Mouse (Mus musculus): ENCODE data around the gene Rhpn2.

The Rhpn2 gene

GRCm38 (mm10) chr7:35388694-35389093 lies 54.7 kb downstream of the Rhpn2 start:
- no peak for DNase-seq (ENCODE audit: low read depth)

DNA sequence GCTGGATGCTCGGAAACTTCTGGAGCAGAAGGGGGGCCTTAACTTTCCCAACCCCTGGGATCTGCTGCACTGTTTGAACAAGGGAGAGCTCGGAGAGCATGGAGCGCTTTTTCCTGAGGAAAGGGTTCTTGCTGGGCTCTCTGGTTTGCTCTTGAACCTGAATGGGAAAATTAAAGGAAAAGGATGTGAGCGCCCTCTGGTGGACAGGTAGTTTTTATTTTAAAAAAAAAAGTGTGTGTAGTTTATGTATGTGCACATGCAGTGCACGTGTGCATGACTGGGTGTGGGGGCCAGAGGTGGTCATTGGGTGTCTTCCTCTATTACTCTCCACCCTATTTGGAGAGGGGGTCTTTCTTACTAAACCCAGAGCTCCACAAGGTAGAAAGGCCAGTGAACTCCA lies 59.0 kb downstream of the Rhpn2 start:
- DNase-seq (ENCODE audit: low read depth), result peak; percentile 57

DNA sequence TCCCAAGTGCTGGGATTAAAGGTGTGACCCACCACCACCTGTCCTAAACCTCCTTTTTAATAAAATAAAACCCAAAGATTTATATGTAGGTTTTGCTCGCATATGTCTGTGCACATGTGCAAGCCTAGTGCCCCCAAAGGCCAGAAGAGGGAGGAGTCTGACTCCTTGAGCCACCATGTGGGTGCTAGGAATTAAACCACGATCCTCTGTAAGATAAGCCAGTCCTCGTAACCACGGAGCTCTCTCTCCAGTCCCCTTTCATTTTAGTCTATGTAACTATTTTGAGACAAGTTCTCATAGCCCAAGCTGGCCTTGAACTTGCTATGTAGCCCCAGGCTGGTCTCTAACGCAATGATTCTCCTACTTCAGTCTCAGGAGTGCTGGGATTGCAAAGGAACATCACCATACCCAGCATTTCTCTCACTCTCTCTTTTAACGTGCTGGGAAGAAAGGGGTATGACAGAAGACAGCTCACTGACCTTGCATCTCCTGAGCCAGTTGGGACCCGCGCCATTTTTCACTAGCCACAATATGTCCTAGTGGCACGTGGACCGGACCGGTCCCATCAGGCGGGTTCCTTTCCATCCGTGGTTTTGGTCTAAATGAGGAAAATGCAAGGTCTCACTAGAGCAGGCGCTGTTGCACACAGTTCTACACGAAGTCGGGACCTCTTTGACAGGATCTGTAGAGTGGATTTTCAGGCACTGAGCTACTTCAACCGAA lies 61.9 kb downstream of the Rhpn2 start:
- DNase-seq (ENCODE audit: low read depth), result peak; percentile 31

- peak; percentile 99 for DNase-seq (ENCODE audit: low read depth)
These were observed 62.7 kb downstream of the Rhpn2 start, which contains the start of the genes Faap24 and Cep89 for GRCm38 (mm10) chr7:35396542-35397168. Gene Faap24 (minus strand): TSS chr7:35396836. Gene Cep89 (plus strand): TSS chr7:35397035.

GRCm38 (mm10) chr7:35401169-35401568 lies 67.2 kb downstream of the Rhpn2 start:
- DNase-seq (ENCODE audit: low read depth), result no peak

- DNase-seq (ENCODE audit: low read depth), result no peak
These were observed 81.3 kb downstream of the Rhpn2 start for GRCm38 (mm10) chr7:35415226-35415625.

DNA sequence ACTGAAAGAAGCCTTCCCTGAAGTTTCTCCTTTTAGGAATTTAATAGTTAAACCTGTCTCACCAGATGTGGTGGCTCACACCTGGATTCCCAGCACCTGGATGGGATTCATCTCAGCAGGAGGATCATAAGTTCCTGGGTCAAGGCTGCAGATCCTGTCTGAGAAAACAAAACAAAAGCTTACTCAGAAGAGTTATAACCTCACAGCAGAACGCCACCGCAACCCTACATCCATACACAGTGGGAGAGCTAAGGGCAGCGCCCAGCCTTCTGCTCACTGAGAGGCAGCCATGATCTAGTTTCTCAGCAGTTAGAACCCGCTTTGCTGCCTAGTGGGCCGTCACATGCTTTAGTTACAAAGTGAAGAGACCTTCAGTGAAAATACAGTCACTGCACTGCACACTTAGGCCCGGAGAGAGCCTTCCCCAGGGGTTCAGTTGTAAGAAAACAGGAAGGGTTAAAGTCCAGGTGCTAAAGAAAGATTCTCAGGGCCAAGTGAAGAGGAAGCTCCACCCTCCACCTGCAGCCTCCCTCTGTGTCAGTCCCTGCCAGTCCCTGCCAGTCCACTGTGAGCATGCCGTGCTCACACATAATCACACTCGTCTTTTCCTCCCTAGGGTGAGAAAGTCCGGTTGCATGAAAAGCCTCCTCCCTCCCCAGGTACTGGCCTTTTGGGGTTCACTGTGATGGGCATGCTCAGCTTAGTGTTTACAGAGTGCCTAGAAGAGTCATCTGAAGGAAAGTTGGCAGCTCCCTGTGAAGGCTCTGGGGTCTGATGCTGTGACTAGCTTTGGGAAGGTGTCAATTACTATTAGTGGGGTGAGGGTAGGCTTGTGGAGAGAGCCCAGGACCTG lies 82.1 kb downstream of the Rhpn2 start:
- DNase-seq (ENCODE audit: low read depth), result no peak

- no peak for DNase-seq (ENCODE audit: low read depth)
These were observed 82.6 kb downstream of the Rhpn2 start for GRCm38 (mm10) chr7:35416654-35416948.

DNA sequence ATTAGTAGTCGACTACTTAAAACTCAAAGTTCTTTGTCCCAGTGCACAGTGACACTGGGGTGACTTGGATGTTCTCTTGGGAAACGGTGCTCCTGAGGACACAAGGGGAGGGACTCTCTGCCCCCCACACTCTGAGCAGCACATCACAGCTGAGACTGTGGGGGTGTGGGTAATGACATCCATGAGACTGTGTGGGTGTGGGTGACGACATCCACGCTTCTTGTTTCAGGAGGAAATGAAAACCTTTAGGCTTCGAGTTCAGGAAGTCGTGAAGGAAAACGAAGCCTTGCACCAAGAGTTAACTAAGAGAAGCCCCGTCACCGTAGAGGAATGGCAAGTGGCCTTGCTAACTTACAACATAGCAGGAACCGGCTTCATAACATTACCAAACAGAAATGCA lies 89.1 kb downstream of the Rhpn2 start:
- no peak for DNase-seq (ENCODE audit: low read depth)

DNA sequence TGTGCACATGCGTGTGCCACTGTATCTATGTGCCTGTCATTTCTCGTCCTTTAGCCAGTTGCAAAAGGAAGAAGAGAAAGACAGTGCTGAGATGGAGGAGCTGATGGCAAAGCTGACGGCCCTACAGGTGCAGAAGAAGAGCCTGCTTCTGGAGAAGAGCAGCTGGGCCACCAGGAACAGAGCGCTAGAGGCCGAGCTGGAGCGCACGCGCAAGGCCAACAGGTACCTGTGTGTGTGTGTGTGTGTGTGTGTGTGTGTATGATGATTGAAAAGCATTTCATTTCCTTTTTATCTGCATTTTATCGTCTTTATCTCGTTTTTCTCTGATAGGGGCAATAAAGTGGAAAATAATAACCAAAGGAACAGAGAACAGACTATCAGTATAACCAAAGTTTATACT lies 94.2 kb downstream of the Rhpn2 start:
- no peak for DNase-seq (ENCODE audit: low read depth)

DNA sequence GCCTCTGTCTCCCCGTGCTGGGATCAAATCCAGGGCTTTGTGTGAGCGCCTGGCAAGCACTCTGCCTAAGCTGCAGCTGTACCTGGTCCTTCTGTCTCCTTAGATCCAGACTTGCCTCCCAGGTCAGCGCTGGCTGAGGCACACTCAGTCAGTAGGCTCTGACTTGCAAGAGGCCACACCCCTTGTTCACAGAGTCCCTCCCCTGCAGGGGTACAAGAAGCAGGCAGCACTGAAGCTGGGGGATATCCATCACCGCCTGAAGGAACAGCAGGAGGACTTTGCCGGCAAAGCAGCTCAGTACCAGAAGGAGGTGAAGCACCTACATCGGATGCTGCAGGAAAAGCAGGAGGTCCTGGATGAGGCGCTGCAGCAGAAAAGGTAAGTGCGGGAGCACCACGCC lies 101.3 kb downstream of the Rhpn2 start:
- DNase-seq (ENCODE audit: low read depth), result no peak

Data from induced T-regulatory cell, adult 2 months (primary cell).